Mouse (Mus musculus): Measurements from ENCODE around the gene Utp14a.

DNA sequence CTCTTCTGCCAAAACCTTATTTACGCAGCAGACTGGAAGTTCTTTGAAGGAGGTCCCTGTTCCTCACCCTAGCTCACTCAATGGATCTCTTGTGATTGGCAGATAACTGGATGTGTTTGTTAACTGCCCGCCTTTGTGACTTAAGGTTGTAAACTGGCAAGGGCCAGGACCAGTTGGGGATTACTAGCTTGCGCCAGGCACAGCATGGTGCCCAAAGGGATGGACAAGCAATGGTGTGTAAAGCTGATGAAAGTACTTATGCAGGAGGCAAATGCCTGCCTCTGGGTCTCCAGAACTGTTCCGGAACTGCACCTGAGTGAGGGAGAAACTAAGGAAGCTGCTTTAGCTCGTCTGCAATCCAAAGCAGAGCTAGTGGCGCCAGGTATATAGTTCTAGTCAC lies 29.8 kb downstream of the Utp14a start:
- TF ChIP-seq POLR2A (IDR thresholded peaks at IDR 0.05; ENCODE audit: insufficient read length, low read depth) (no peak), USF1 (IDR thresholded peaks at IDR 0.05; ENCODE audit: low read depth) (no peak), POLR2AphosphoS2 (IDR thresholded peaks at IDR 0.05; ENCODE audit: insufficient read length, low read depth) (no peak), MAX (IDR thresholded peaks at IDR 0.05; ENCODE audit: low read depth) (no peak), TCF12 (IDR thresholded peaks at IDR 0.05; ENCODE audit: insufficient read depth, poor library complexity, severe bottlenecking) (no peak)
